Mouse (Mus musculus): ENCODE measurements at regions not wholly inside any gene's neighbourhood (a gene's known extent, or its start where the extent isn't known, plus 50 kb on each side); places are given as distances from the start of the nearest gene placed in this dataset.

- peak; percentile 65 for ATAC-seq
- no peak overlapping the region for H3K27ac ChIP-seq (ENCODE audit: low read length)
- no peaks in the 10 kb centered on the region for H3K9me3 ChIP-seq (ENCODE audit: control insufficient read depth, low read length)
- no peak overlapping the region for H3K9ac ChIP-seq (replicated peaks; ENCODE audit: low read depth, low read length)
- no peaks in the 10 kb centered on the region for H3K36me3 ChIP-seq (ENCODE audit: control insufficient read depth, insufficient read depth)
- H3K4me1 ChIP-seq (replicated peaks; ENCODE audit: control insufficient read depth, insufficient read depth, low read length): no peaks in the 10 kb centered on the region
- 50% methylated on average over 8 of the region's 8 CpGs for WGBS
- H3K4me3 ChIP-seq (replicated peaks; ENCODE audit: low read length): no peak overlapping the region
- H3K27me3 ChIP-seq (replicated peaks; ENCODE audit: control insufficient read depth, insufficient read depth, low read length): no peaks in the 10 kb centered on the region
- no peak overlapping the region for H3K4me2 ChIP-seq (ENCODE audit: low read length)
These were observed 197.9 kb upstream of the Spock3 start for GRCm38 (mm10) chr8:62752725-62753430.

GRCm38 (mm10) chr8:62773766-62774165, 177.0 kb upstream of the Spock3 start:
- H3K27me3 ChIP-seq (replicated peaks; ENCODE audit: control insufficient read depth, insufficient read depth, low read length): no peaks in the 10 kb centered on the region
- WGBS: 86% methylated on average over 6 of the region's 6 CpGs

GRCm38 (mm10) chr8:62804467-62804866, 146.3 kb upstream of the Spock3 start:
- Histone ChIP-seq H3K4me1 (replicated peaks; ENCODE audit: control insufficient read depth, insufficient read depth, low read length) (no peaks in the 10 kb centered on the region), H3K27ac (ENCODE audit: low read length) (no peak overlapping the region), H3K36me3 (ENCODE audit: control insufficient read depth, insufficient read depth) (no peaks in the 10 kb centered on the region), H3K9me3 (ENCODE audit: control insufficient read depth, low read length) (no peaks in the 10 kb centered on the region), H3K4me2 (ENCODE audit: low read length) (no peak overlapping the region), H3K4me3 (replicated peaks; ENCODE audit: low read length) (no peak overlapping the region), H3K27me3 (replicated peaks; ENCODE audit: control insufficient read depth, insufficient read depth, low read length) (no peaks in the 10 kb centered on the region), H3K9ac (replicated peaks; ENCODE audit: low read depth, low read length) (no peak overlapping the region)
- ATAC-seq: 0 out of 2 replicates have a peak, but pooled peaks have one; percentile 55
- 74% methylated on average over 1 of the region's 1 CpGs for WGBS

More at GRCm38 (mm10) chr8:62773766-62774165, 177.0 kb upstream of the Spock3 start:
- Histone ChIP-seq H3K9ac (replicated peaks; ENCODE audit: low read depth, low read length) (no peak overlapping the region), H3K36me3 (ENCODE audit: control insufficient read depth, insufficient read depth) (no peaks in the 10 kb centered on the region), H3K4me2 (ENCODE audit: low read length) (no peak overlapping the region), H3K4me3 (replicated peaks; ENCODE audit: low read length) (no peak overlapping the region), H3K4me1 (replicated peaks; ENCODE audit: control insufficient read depth, insufficient read depth, low read length) (no peaks in the 10 kb centered on the region), H3K9me3 (ENCODE audit: control insufficient read depth, low read length) (no peaks in the 10 kb centered on the region), H3K27ac (ENCODE audit: low read length) (no peak overlapping the region)
- ATAC-seq: no peak
